Comparison of ENCODE assay signal across 8 mouse cellular contexts in genomic region chr1:151754881-151755659, GRCm38 (mm10). TPM values are rescaled to one million over a fixed set of nuclear protein-coding genes. Genes with fewer than 3 reads are reported as not detected.
DNase-seq lines count a peak whose midpoint lies in the region; ATAC-seq lines count a peak whose summit lies in the region.

Gene Edem3 (plus strand): TSS chr1:151755371.

- H3K9ac ChIP-seq in kidney, embryonic 15.5 days = peak within 1 kb of the TSS; percentile 65

- peaks cover 23% of the 10 kb centered on the region for H3K4me1 ChIP-seq in heart, embryonic 10.5 days
- H3K4me1 ChIP-seq in kidney, embryonic 15.5 days = peaks cover 18% of the 10 kb centered on the region

- H3K27me3 ChIP-seq in heart, embryonic 10.5 days (ENCODE audit: insufficient read depth, poor library complexity, severe bottlenecking) = no peaks in the 10 kb centered on the region
- H3K27me3 ChIP-seq in kidney, embryonic 15.5 days = no peaks in the 10 kb centered on the region

- H3K36me3 ChIP-seq in heart, embryonic 10.5 days = no peaks in the 10 kb centered on the region
- no peaks in the 10 kb centered on the region for H3K36me3 ChIP-seq in kidney, embryonic 15.5 days

- peak; percentile 96 for ATAC-seq in erythroblast, adult 5-6 weeks (replicated peaks; ENCODE audit: low FRiP score, poor library complexity, severe bottlenecking)
- ATAC-seq in kidney, embryonic 15.5 days (replicated peaks; ENCODE audit: low FRiP score) = peak; percentile 100
- ATAC-seq in monocyte, adult 5-6 weeks (replicated peaks; ENCODE audit: insufficient number of reproducible peaks, low FRiP score, low TSS enrichment, poor library complexity, severe bottlenecking) = peak; percentile 97

- peak within 1 kb of the TSS; percentile 79 for H3K4me2 ChIP-seq in kidney, embryonic 15.5 days

- peak within 1 kb of the TSS; percentile 98 for H3K4me3 ChIP-seq in heart, embryonic 10.5 days
- peak within 1 kb of the TSS; percentile 86 for H3K4me3 ChIP-seq in kidney, embryonic 15.5 days (replicated peaks)

- DNase-seq in B cell, adult 2 months = peak; percentile 95 to 96
- DNase-seq in brain, adult 2 months (ENCODE audit: low read depth, low spot score) = peak; percentile 100
- DNase-seq in heart, embryonic 10.5 days (ENCODE audit: low spot score) = peak; percentile 100
- peak; percentile 97 for DNase-seq in liver
- peak; percentile 95 to 96 for DNase-seq in spleen, postnatal 4 days (ENCODE audit: low spot score in 2 of 2)

- H3K9me3 ChIP-seq in heart, embryonic 10.5 days = no peaks in the 10 kb centered on the region
- no peaks in the 10 kb centered on the region for H3K9me3 ChIP-seq in kidney, embryonic 15.5 days (replicated peaks)

- under 1% methylated on average over 64 of the region's 64 CpGs for WGBS in heart, embryonic 10.5 days
- under 1% methylated on average over 64 of the region's 64 CpGs for WGBS in kidney, embryonic 15.5 days

- peak within 1 kb of the TSS; percentile 90 for H3K27ac ChIP-seq in heart, embryonic 10.5 days
- peak within 1 kb of the TSS; percentile 85 for H3K27ac ChIP-seq in kidney, embryonic 15.5 days

RNA-seq across cellular contexts. Expression of gene Edem3, which starts in this region (rescaled TPM):
- 6.1 and 6.9 TPM in 2 replicates for total RNA-seq in erythroblast, adult 5-6 weeks (2015; ENCODE audit: low replicate concordance)
- 15.7 and 16.0 TPM in 2 replicates for total RNA-seq in erythroblast, adult 5-6 weeks (2017; ENCODE audit: low replicate concordance)
- 15.0 and 20.3 TPM in 2 replicates for polyA plus RNA-seq in heart, embryonic 10.5 days (2016; fragmentation: Nextera tagmentation; extraction: Ambion mirVana)
- 15.7 and 17.2 TPM in 2 replicates for polyA plus RNA-seq in kidney, embryonic 15.5 days (2015; fragmentation: Nextera tagmentation; extraction: Ambion mirVana)
- total RNA-seq in monocyte, adult 5-6 weeks (2017) = 29.2 to 43.8 TPM (median 32.3 TPM) in 3 replicates

Comparison
In these comparisons a context has a peak if more than half of its experiments do, and no peak if none do; other contexts are left out.
1. Peak in every context shown above with its lines: DNase-seq, ATAC-seq, H3K4me3 ChIP-seq and H3K27ac ChIP-seq.